Mouse (Mus musculus) adrenal gland, adult (tissue): Measurements from ENCODE around the gene Gabrr1.
"Not testable (repeated sequence)": the region's sequence is repeated elsewhere in the genome, so short reads cannot be mapped to it uniquely, and the experiment has no call there.

ENCODE experiments used
- DNase-seq, 2 experiments: peaks; one replicate each; pipeline ENCODE4 v3.0.0; 2022 to 2023; ENCODE audit warnings: low spot score in 1 of 2; ENCODE audit not compliant: inconsistent age in 2 of 2

The Gabrr1 gene

DNA sequence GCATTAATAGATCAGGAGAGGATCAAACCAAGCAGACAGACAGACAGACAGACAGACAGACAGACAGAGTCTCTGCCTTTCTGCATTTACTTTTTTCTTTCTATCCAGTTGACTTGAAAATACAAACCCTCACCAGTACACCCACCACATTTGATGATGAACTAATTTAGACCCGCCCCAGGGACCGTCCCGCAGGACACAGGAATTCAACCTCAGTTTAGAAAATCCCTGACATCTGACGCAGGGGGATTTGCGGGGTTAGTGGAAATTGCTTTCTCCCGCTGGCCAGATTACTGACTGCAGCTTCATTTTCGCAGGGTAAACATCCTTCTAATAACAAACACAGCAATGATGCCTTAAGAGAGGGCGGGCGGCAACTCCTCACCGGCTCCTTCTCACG is at the start of gene Gabrr1:
TSS of gene Gabrr1 (plus strand) at position 301 of the 400 bp plus-strand sequence.
- no peak for DNase-seq

DNA sequence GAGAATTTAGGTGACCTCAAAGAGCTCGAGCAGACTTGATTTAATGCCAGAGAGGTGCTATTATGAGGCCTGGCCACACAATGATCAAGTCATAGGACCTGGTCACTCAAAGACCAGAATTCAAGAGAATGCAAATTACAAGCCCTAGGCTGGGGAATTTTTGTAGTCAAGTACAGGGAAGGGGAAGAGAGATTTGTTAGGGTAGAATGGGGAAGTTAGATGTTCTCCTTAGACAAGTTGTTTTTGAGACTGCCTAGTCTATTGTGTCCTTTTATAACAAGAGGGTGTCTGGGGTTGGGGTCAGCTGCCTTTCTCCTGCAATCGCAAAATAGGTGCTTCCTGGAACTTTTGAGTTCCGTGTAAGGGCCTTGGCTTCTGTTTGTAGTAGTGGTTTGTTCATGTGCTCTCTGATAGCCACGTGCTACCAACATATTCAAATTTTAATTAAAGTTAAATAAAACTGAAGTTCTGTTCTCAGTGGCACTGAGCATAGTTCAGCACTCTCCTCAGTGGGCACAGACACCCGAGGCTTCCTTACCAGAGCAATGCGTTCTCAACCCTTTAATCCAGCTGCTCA is 33.1 kb upstream of the Gabrr1 start:
- DNase-seq: no peak

- no peak for DNase-seq
Measured at GRCm38 (mm10) chr4:33109720-33110458, 22.4 kb upstream of the Gabrr1 start.

DNA sequence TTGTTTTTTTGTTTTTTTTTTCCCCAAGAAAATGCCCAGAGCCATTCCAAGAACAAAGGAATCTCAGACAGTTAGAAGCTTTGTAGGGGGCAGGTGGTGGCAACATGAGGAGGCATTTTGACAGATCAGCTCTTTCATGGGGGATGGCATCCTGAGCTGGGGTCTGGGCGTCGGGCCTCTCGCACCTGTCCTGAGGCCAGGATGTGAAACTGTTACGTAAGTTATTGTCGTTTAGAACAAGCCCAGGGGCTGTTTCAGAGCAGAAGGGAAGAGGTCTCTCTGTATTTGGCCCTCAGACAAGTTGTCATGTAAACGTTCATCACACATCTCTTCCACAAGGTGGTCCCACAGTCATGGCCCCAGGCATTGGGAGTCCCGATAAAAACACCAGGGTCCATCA is 21.5 kb upstream of the Gabrr1 start:
- DNase-seq: no peak

- no peak for DNase-seq
Measured at GRCm38 (mm10) chr4:33111358-33111757, 21.0 kb upstream of the Gabrr1 start.

- not testable (repeated sequence) for DNase-seq
Measured at GRCm38 (mm10) chr4:33112866-33113265, 19.5 kb upstream of the Gabrr1 start.

DNA sequence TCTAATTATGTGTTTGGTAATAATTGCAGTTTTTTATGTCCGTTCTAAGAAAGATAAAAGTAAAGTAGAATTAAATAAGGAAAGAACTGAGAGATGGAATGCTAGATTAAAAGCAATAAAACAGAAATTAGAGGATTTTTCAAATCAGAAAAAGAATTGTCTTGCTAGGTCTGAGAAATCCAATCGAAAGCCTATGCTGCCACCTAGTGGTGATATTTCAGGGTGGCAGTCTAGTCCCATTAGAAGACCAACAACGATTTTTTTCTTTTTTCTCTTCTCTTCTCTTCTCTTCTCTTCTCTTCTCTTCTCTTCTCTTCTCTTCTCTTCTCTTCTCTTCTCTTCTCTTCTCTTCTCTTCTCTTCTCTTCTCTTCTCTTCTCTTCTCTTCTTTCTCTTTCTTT is 13.2 kb upstream of the Gabrr1 start:
- peak; percentile 53 to 85 for DNase-seq

DNA sequence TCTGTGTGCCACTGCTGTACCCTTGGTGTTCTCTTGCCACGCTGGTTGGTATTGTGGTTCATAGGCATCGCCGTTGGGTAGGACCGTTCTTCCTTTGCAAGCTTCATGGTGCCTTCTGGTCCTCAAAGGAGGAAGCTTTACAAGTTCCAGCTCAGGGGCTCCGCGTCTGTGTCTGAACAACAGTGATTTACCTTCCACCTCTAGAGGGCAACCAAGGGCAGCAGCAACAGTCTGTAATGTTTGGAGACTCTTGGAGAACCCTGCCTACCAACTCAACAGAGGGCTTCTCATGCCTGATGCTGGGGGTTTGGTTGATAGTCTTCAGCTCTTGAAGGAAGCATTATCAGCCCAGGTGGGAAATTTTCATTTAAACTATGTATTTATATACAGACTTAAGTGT is 7.8 kb upstream of the Gabrr1 start:
- DNase-seq: peak; percentile 27 to 78

- no peak for DNase-seq
Measured at GRCm38 (mm10) chr4:33125409-33126084, 6.8 kb upstream of the Gabrr1 start.

DNA sequence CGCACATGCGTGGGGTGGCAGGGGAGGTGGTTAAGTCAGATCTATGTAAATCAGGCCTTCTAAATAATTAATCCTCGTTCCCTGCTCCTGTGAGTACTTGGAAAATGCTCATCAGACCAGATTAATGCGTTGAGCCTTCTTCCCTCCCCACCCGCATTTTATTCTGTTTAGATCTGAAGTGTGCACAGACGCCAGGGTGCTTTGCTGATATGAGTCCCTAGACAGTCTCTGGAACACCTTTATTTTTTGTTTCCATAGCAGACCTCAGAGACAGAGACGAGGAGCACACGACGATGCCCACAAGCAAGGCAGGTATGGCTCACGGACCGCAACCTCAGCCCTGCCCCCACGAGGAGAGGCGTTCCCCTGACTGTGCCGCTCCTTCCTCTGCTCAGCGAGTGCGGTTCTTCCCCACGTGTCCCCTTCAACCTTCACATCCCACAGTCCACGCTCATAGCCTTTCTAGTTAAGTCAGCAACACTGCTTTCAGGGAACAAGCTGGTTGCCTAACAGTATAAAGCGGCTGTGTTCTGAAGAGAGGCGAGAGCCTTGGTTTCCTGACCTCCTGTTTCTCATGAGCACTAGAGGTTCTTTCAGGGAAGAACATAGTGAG is 14.5 kb downstream of the Gabrr1 start:
- DNase-seq: no peak

- DNase-seq: peak; percentile 22 to 68
Measured at GRCm38 (mm10) chr4:33147825-33148224, 15.5 kb downstream of the Gabrr1 start.

GRCm38 (mm10) chr4:33149150-33149549 is 16.8 kb downstream of the Gabrr1 start:
- DNase-seq: no peak

- no peak for DNase-seq
Measured at GRCm38 (mm10) chr4:33152087-33153038, 20.0 kb downstream of the Gabrr1 start.

GRCm38 (mm10) chr4:33183477-33183876 is 51.2 kb downstream of the Gabrr1 start:
- DNase-seq: no peak

GRCm38 (mm10) chr4:33188164-33188563 is 55.8 kb downstream of the Gabrr1 start:
- peak; percentile 68 to 92 for DNase-seq

- DNase-seq: peak; percentile 94 to 98
Measured at GRCm38 (mm10) chr4:33188781-33189734, 56.7 kb downstream of the Gabrr1 start.

- no peak for DNase-seq
Measured at GRCm38 (mm10) chr4:33189735-33190036, 57.4 kb downstream of the Gabrr1 start, which contains the start of gene Pm20d2. Gene Pm20d2 (minus strand): TSS chr4:33189737.

DNA sequence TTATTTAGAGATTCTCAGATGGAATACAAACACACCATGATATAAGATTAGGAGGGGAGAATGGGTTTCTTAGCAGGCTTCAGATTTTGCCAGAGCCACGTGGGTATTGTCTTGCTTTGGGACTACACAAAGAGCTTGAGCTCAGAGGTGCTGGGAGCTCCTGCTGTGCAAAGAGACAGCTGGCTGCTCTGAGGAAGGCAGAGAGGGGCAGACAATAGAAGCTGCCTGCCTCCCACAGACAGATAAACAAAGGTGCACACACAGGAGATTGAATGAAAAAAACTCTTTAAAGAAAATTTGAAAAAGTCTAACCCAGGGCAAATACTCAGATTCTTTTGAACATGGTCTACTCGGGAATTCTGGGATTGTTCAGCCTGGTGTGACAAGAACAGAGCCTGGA is 65.8 kb downstream of the Gabrr1 start:
- no peak for DNase-seq

- peak; percentile 55 to 85 for DNase-seq
Measured at GRCm38 (mm10) chr4:33204682-33205081, 72.4 kb downstream of the Gabrr1 start.

GRCm38 (mm10) chr4:33207551-33207950 is 75.2 kb downstream of the Gabrr1 start:
- no peak for DNase-seq
